Mouse (Mus musculus) spleen, adult 2 months (tissue): ENCODE data around the gene Babam2.

ENCODE experiments used
- CTCF ChIP-seq: fragments of 200-500 bp; IDR thresholded peaks from 2 replicates; pipeline ENCODE4 v1.5.1; 2011; ENCODE audit warnings: mild to moderate bottlenecking, inconsistent platforms; ENCODE audit not compliant: insufficient read depth, insufficient read length, insufficient replicate concordance; ENCODE audit errors: extremely low read depth
- POLR2A ChIP-seq: fragments of 200-500 bp; IDR thresholded peaks from 2 replicates; pipeline ENCODE4 v1.6.1; 2011; ENCODE audit warnings: low read depth, low read length, inconsistent platforms

GRCm38 (mm10) chr5:31963352-31963751 lies 265.9 kb downstream of the Babam2 start:
- TF ChIP-seq POLR2A (no peak), CTCF (no peak)
